Mouse (Mus musculus) intestine, postnatal 0 days (tissue): ENCODE data around the gene Gm2001. TPM values are rescaled to one million over a fixed set of nuclear protein-coding genes. Genes with fewer than 3 reads are reported as not detected.
"Not testable (repeated sequence)": the region's sequence is repeated elsewhere in the genome, so short reads cannot be mapped to it uniquely, and the experiment has no call there.

Experiments
- ATAC-seq: fragments of 200-750 bp; cut with Nextera tagmentation; 2 replicates; pipeline ENCODE4 v1.8.0; 2017; ENCODE audit warnings: mild to moderate bottlenecking, moderate TSS enrichment, moderate library complexity
- H3K27ac ChIP-seq: fragments of 300-500 bp; sonication (generic); 2 replicates; pipeline ENCODE4 v1.5.1; 2014; ENCODE audit warnings: mild to moderate bottlenecking, low read depth, low read length, moderate library complexity
- H3K27me3 ChIP-seq: fragments of 300-500 bp; sonication (generic); replicated peaks from 2 replicates; pipeline ENCODE4 v1.6.1; 2014; ENCODE audit warnings: low read length, mixed read lengths; ENCODE audit not compliant: control insufficient read depth, insufficient read depth
- H3K36me3 ChIP-seq: fragments of 300-500 bp; sonication (generic); 2 replicates; pipeline ENCODE4 v1.6.1; 2014; ENCODE audit warnings: mild to moderate bottlenecking, moderate library complexity; ENCODE audit not compliant: control insufficient read depth, insufficient read depth
- H3K4me1 ChIP-seq: fragments of 300-500 bp; sonication (generic); replicated peaks from 2 replicates; pipeline ENCODE4 v1.6.1; 2014; ENCODE audit warnings: antibody characterized with exemption, low read length, mixed read lengths; ENCODE audit not compliant: control insufficient read depth, insufficient read depth
- H3K4me2 ChIP-seq: fragments of 300-500 bp; sonication (generic); replicated peaks from 2 replicates; pipeline ENCODE4 v1.6.1; 2014; ENCODE audit warnings: low read depth, mild to moderate bottlenecking, moderate library complexity
- H3K4me3 ChIP-seq: fragments of 300-500 bp; sonication (generic); 2 replicates; pipeline ENCODE4 v1.5.1; 2014; ENCODE audit warnings: low read depth, low read length
- H3K9ac ChIP-seq: fragments of 300-500 bp; sonication (generic); 2 replicates; pipeline ENCODE4 v1.6.1; 2014; ENCODE audit warnings: mild to moderate bottlenecking, low read depth, low read length
- H3K9me3 ChIP-seq: fragments of 300-500 bp; sonication (generic); 2 replicates; pipeline ENCODE4 v1.6.1; 2016; ENCODE audit warnings: mixed run types; ENCODE audit not compliant: control insufficient read depth
- WGBS: fragments of 180-500 bp; shearing (Covaris S2); extraction: QIAGEN DNeasy Blood & Tissue Kit; methylation state at CpG from one replicate; pipeline ENCODE4 v1.1.7; 2014; 5-methylcytosine and 5-hydroxymethylcytosine counted together
- polyA plus RNA-seq: library from polyadenylated mRNA; unstranded; fragments of >200 nt; fragmentation: Nextera tagmentation; extraction: Ambion mirVana; gene quantifications from 2 replicates; pipeline ENCODE4 v1.2.1, GENCODE M21; 2015

The Gm2001 gene
- polyA plus RNA-seq, 1 experiment from 2014 or later: not detected

GRCm38 (mm10) chr12:87795212-87795611, 46.9 kb downstream of the Gm2001 start, which contains the start of gene Gm21936:
Gene Gm21936, plus strand, starts transcription at chr12:87795512.
- WGBS: 91% methylated on average over 1 of the region's 1 CpGs
- H3K27ac ChIP-seq, H3K9me3 ChIP-seq, H3K4me2 ChIP-seq, H3K4me3 ChIP-seq, H3K9ac ChIP-seq, H3K27me3 ChIP-seq, H3K4me1 ChIP-seq, ATAC-seq, H3K36me3 ChIP-seq: not testable (repeated sequence)

Other genes with a start within 250 kb of the Gm2001 start
- gene Oog1, start 239.7 kb downstream of the Gm2001 start, polyA plus RNA-seq: not detected in 2 replicates
- not detected in 2 replicates for gene Gm4027, start 223.5 kb downstream of the Gm2001 start, polyA plus RNA-seq
- not detected in 2 replicates for gene Gm16381, start 197.7 kb downstream of the Gm2001 start, polyA plus RNA-seq
- not detected in 2 replicates for gene Gm21319, start 66.6 kb downstream of the Gm2001 start, polyA plus RNA-seq
- not detected in 2 replicates for gene Gm21936, start 46.8 kb downstream of the Gm2001 start, polyA plus RNA-seq
- gene BB287469, start 25.8 kb downstream of the Gm2001 start, polyA plus RNA-seq: not detected in 2 replicates
- not detected in 2 replicates for gene Gm2016, start 31.7 kb upstream of the Gm2001 start, polyA plus RNA-seq
- gene Gm2022, start 53.0 kb upstream of the Gm2001 start, polyA plus RNA-seq: not detected in 2 replicates
- not detected in 2 replicates for gene Gm2035, start 77.5 kb upstream of the Gm2001 start, polyA plus RNA-seq
- not detected in 2 replicates for gene Gm2042, start 111.7 kb upstream of the Gm2001 start, polyA plus RNA-seq
- gene Gm2075, start 169.5 kb upstream of the Gm2001 start, polyA plus RNA-seq: not detected in 2 replicates
- gene Gm6803, start 176.4 kb upstream of the Gm2001 start, polyA plus RNA-seq: not detected in 2 replicates
- not detected in 2 replicates for gene Gm2056, start 184.7 kb upstream of the Gm2001 start, polyA plus RNA-seq
- not detected in 2 replicates for gene Gm16368, start 241.4 kb upstream of the Gm2001 start, polyA plus RNA-seq